Mouse (Mus musculus) stomach, postnatal 0 days (tissue): ENCODE data around the gene Pabpc4.

Experiments used
- CTCF ChIP-seq: IDR thresholded peaks from 2 replicates; pipeline ENCODE4 v1.5.1; 2016; ENCODE audit warnings: antibody characterized with exemption, low read depth, mild to moderate bottlenecking, moderate library complexity
- EP300 ChIP-seq: optimal IDR thresholded peaks from 2 replicates; pipeline ENCODE3; 2016; ENCODE audit warnings: antibody characterized with exemption

- no peak for TF ChIP-seq CTCF
- no peak for TF ChIP-seq EP300
Observed at GRCm38 (mm10) chr4:123298226-123298625, 36.1 kb downstream of the Pabpc4 start.
